Mouse (Mus musculus): ENCODE results near the gene Clybl. TPM values are rescaled to one million over a fixed set of nuclear protein-coding genes. Genes with fewer than 3 reads are reported as not detected.

Clybl gene
- polyA plus RNA-seq, 3 experiments from 2014 or later, result 8.4 to 10.6 (median 10.4) TPM

DNA sequence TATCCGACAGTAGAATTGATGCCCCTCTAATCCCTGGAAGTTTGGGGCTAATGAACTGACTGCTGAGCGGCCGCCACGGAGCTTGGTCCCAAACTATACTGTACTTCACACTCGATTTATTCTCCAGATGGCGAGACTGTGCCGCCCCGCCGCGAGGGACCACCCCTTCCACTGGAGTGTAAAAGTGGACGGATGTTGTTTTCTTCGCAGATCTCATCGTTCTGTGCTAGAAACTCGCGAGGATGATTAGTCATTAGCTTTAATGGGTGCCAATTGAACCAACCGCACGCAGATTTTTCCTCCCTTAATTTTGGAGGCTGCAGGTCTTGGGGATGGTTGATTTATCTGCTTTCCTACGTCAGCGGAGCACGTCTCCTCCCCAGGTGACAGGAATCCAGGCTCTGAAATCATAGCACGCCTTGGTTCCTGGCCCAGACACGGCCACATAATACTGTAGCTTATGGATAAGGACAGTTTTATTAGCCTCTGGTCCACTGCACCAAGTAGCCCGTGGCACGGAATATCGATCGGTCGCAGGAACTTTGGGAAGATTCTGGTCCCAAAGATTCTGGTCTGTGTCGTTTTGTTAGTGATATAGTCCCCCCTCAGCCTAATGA, 185.9 kb downstream of the Clybl start:
- ATAC-seq, result no peak

DNA sequence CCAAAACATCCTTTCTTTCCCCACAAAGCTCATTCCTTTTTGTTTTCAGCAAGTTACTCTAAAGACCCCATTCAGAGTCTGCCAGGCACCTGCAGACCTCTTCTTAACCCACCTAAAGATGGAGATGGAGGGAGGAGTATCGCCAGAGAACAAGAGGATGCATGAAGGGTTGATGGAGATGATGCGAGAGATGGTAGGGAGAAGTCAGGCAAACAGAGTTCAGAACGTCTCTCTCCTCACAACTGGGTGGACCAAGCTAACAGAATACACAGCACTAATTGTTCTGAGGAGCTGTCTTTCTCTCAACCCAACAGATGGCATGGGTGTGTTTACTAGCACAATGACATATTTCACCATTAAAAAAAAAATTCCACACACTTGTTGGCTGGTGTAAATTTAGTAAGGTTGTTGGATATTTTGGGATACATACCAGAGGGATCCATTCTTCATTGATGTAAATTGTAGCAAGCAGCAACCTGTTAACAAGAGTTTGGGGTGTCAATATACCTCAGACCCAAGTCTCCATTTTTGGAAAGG, 186.4 kb downstream of the Clybl start:
- ATAC-seq, result no peak

DNA sequence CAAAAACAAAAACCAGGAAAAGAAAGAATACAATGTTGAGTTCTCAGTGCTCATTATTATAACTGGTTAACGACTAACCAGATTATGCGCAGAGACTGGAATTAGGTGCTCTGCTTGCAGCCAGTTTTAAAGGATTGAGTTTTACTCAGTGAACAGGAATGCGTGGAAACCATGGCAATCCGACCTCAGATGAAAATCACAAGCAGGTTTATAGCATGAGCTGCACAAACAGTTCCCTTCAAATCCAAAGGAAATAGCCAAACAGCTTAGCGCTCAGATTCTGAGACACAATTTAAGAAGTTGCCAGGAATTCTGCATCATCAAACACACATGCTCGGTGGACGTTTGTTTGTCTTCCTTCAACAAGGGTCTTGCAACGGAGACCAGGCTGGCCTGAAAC, 187.0 kb downstream of the Clybl start:
- no peak for ATAC-seq

DNA sequence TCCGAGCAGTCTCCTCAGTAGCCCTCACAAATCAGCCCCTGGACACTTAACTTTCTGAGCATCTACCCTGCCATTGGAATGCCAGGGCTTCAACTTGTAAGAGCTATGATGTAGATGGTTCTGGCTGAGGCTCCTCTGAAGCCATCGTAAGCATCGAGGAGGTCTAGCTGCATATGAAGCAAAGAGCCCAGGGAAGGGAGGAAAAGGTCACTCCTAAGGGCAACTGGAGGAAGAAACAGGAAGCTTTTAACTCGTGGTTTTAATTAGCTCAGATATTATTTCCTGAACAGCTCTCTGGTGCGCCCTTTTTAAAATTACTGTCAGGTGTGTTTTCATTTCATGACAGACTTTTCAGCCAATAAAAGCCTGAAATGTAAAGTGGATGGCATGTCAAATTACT, 190.5 kb downstream of the Clybl start:
- ATAC-seq, result no peak

DNA sequence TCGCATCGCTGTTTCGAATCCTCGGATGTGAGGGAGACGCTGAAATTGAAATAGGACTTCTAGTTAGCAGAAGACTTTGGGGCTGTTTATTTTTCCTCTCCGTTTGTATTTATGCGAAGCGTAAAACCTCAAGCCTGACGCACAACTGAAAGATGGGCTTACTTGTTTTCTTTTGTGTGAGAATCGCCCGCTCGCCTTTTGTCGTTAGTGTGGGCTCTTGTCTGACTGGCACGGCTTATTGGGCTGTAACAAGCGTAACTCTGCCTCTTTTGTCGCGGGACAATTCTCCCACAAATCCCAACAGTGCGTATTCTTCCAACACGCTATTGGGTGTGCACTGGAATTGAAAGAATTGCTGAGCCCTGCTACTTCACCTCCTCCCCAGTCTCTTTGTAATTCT, 192.0 kb downstream of the Clybl start:
- ATAC-seq, result no peak

DNA sequence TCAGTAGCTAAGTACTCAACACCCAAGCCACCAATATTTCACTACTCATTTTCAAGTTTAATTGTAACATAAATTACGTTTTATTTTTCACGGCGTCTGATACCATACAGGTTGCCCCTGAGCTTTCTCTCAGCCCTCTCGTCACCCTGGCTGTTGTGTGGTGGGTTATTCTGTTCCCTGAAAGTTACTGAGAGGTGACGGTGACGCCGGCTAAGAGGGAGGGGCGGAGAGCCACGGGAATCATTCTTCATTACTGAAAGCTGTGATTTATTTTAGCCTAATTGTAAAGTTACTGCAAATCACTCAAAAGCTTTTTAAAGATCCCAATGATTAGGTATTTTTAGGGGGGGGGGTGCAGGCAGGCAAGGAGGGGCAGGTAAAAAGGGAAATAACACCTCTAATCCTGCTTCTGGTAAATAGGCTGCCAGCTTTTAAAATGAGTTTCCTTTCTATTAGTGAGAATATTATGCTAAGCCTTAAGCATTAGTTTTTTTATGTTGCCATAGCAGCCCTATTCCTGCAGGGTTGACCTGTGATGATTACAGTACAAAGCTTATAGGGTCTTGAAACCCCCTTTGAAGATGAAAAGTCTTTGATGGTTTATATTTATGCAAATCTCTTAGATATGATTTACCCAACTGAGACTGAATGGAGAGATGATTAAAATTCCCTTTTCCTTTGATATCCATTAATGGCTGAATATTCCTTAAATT, 192.9 kb downstream of the Clybl start:
- ATAC-seq, result no peak

DNA sequence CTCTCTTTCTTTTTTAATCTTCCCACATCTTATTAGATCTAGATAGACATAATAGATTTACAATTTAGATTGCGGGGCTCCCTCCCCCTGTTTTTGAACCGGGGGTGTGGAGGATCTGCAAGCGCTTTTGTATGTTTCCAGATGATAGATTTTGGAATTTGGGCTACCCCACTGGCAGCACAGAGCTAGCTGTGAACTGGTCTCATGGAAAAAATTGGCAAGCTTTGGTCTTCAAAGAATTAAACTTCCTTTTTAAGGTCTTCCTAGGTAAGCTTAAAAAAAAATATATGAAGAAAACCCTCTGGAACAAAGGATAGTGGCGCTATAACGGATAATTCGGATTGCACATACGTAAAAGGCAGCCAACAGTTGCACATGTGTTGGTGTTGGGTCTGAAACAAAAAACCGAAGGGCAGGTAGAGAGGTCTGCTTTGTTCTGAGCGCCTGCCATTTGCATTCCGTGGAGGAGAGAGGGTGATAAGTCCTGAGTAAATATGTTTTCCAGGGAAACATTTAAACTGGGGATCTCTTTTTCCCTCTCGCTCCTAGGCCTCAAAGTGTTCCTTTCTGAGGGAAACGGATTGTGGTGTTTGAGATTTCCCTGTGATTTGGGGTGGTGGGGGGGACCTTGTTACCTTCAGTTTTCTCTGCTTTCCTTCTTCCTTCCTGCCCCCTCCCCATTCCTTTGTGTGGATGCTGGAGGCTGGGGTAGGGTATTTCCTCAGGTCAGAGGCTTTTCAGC, 193.7 kb downstream of the Clybl start:
- ATAC-seq, result no peak

DNA sequence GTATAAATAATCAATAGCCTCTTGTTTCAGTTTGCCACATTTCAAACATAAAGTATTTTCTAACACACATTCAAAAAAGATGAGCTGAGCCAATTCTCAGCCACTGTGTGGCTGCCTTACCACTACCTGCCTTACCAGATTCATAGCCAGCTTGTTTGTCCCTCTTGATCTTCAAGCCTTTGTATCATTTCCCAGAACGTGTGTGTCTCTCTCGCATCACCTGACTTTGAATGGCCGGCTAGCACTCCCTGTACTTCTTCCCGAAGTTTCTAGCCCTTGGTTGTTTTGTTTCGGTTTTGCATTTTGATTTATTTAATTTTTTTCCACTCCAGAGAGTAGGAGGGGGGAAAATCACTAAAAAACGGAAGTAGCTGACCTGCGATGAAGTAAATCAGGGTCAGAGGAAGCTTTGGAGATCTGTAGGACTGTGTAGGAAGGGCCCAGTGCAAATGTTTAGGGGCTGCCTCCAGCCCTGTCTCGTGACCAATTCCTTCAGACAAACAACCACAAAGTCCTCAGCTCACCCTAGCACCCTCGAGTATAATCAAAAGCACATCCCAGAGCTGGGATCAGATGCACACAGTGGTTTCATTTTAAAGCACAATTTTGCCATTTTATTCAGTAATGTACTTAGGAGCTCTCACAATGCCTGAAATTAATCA, 195.1 kb downstream of the Clybl start:
- ATAC-seq, result no peak

DNA sequence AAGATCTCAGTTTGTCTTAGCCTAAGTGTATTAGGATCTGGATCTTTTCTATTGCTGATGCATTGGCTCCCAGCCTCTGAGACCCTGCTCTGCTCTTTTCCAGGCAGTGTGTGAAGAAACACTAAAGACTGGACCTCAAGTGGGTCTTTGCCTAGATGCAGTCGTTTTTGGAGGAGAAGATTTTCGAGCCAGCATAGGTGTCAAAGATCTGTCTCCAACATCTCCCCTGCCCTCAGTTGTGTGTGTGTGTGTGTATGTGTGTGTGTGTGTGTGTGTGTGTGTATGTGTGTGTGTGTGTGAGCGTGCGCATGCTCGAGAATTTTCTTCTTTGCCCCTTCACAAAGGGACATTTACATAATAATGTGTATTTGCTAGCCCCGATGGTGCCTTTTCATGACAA, 196.2 kb downstream of the Clybl start:
- no peak for ATAC-seq

DNA sequence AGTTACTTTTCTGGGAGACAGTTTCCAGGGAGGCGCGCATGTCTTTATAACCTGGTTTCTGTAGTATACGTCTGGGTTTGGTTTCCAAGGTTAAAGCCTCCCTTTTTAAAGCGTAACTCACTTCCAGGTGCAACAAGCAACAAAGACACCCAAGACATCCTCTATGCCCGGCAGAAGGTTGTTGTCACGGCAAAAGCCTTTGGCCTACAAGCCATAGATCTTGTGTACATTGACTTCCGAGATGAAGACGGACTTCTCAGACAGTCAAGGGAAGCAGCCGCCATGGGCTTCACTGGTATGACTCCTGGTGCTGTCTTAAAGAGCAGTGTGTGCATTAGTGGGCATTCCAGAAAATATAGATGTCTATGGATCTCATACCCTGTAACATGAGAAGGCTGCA, 197.6 kb downstream of the Clybl start:
- ATAC-seq, result no peak

DNA sequence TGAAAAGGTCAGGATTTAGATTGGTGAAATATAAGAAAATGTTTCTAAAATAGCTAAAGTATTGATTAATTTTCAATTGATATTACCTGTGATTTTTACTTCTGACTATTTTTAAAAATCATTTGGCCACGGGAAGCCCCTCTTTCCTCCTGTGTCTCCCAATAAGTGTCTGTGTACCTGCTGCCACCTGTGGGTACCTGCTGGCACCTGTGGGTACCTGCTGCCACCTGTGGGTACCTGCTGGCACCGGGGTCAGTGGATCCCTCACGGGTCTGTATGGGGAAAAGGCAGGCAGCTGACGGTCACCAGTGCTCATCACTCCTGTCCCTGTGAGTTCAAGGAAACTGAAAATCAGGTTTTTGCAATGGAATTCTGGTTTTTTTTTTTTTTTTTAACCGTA, 198.5 kb downstream of the Clybl start:
- ATAC-seq, result no peak

DNA sequence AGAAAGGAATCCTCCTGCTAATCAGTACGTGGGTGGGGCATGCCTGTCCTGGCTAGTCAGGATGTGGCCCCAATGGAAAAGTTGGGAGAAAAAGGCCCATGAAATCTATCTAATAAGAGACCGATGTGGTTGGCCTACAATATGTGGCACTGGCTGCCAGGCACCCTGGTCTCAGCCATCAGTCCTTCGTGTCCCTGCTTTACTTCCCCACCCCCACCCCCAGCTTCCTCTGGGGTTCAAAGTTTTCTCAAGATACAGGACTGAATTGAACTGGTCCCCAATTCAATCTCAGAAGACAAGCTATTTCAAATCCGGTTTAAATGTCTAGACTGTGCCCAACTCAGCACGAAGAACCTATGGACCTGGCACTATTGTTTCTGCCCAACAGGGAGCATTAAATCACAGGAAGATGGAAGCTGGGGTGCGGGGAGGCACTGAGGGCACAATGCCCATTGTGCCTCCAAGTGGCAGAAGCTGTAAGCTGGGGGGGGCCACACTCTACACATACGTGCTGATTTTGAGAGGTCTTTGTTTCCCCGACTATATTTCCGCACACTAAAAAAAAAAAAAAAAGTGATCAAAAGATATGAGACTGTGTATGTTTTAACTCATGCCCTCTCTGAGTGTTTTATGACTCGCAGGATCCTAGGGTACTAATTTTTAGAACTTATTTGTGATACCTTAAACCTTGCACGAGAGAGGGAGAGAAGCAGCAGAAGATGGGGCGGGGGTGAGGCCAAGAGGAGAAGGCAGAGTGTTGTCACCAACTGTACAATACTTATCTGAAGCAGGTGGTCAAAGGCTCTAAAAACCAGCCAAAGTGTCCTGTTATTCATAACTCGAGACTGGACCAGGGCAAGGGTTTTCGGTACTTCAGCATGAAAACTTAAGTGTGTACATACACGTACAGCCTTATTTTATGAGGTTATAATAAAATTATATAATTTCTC, 199.7 kb downstream of the Clybl start:
- no peak for ATAC-seq

DNA sequence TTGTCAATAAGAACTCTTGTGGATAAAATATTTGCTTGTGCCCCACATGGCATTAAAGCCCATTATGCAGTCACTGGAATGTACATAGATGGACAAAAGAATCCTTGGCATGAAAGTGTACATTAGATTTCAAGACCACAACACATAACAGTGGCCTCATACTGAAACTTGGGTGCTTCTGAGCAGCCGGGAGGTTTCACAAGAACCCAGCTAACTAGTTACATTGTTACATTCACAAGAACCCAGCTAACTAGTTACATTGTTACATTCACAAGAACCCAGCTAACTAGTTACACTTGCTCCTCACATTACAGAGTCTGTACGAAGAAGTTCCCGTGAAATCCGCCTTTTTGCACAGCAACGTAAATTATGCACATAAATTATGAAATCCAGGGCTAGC, 200.8 kb downstream of the Clybl start:
- ATAC-seq, result no peak

DNA sequence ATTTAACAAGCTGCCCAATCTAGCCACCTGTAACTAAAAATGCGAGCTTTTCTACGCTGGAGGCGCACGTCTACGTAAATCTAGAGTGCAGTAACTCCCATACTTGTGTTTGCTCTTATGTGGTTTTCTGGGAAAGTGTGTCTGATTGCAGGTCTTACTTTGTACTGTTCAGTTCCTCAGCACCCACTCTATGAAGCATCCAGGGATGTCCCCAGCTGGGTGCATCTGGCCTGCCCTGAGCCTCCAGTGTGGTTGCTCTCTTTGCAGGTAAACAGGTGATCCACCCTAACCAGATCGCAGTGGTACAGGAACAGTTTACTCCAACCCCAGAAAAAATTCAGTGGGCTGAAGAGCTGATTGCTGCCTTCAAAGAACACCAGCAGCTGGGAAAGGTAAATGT, 202.4 kb downstream of the Clybl start:
- ATAC-seq, result no peak

DNA sequence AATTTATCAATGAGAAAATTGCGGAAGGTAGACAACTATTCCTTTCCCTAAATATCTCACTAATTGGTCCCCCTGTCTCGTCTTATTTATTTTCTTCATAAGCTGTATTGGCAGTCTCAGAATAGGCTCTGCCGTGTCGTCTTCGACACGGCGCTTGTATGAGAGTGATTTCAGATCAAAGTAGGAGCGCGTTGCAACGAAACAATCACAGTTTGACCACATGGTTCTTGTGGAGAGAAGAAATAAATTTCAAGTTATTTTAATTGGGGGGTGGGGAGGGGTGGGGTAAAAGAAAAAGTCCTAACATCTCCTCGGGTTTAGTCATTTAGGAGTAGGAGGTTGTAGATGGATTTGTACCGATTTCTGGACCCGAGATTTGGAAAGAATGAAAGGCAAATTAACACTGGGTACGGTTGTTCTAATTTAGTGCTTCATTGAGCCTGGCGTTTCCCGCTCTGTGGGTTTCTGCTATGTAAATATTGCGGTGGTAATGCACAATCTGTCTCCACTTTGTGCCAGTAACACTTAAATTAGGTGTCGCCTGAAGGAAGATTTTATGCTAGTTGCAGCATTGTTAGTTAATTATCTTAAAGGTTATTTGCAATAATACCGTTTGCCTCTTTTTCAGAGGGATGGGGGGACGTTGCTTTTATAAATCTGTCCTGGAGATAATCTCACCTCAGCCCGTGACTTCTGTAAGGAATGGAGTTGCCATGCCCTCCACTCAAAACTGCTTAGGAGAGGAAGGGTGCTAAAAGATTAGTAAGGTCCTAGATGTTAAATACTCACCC, 203.1 kb downstream of the Clybl start:
- ATAC-seq, result no peak

DNA sequence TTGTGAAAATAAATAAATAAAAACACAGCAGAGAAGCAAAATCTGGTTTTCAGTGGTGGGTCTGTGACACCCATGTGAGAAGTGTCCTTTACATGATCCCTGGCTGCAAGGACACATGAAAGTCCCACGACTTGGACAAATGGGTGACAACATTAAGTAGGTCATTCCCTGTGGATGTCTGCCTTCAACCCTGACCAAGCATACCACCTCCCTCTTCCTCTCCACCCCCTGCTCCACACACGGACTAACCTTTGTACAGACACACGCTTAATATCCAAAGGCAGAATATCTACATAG, 203.7 kb downstream of the Clybl start:
- ATAC-seq, result no peak

DNA sequence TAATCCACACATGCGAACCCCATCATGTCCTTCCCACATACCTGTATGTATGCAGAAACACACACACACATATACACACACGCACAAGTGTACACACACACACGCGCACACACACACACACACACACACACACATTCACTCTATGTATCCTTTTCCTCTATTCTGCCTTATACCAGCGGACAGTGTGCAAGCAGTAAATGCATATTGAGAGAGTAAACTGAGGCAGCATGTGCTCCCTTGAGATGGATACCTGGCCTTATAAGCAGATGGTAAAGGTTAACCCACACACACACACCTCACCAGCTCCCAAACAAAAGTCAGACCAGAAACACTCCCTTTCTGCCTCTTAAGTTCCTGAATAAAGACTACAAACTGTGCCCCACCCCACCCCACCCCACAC, 204.3 kb downstream of the Clybl start:
- no peak for ATAC-seq

DNA sequence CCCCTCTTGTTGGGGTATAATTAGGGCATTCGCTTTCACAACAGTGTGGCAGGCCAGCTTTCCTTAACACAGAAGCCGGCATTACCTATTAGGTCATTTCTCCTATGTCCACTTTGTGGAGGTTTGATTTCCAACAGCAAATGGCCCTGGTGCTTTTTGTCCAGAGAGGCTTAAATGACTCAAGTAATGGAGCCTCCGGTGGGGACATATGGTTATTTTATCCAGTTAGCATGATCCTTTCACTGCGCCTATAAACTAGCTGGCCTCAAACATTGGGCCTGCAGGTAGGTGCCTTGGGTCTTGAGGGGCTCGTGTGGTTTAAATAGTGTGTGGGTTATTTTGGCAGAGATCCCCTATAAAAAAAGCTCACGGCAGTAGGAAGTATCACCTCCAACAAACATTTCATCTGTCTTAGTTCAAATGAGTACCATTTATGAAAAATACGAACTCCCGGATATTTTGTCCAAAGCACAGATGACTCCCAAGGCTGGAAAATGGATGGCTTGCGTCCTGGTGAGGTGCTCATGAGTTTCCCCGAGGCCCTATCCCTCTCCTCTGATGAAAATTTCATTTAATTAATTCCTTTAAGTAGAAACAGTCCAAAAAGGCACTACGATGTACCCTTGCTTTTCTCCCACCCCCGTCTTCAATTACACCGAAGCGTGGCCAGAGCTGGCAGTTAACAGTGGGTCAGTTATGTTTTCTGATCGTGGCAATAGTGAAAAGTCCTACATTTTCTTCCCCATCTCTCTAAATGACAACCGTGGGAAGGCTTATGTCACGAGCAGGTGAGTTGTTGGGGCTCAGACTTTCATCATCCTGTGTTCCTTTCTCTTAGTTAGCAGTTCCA, 205.0 kb downstream of the Clybl start:
- ATAC-seq, result no peak

DNA sequence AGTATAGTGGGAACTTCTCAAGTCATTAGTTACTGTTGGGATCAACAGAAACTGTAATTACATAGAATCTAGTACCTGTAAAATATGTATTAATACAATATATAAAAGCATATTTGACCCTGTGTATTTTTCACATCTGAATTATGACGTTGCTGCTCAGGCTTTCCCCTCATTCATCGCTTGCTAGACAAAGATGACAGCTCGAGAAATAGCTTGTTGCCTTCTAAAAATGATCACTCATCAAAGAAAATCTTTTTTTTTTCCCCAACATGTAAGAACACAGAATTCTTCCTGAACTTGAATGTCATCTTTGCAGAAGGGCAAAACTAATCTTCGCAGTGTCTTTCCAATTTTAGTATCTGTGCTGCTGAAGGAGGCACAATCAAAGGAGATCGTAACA, 206.3 kb downstream of the Clybl start:
- no peak for ATAC-seq

DNA sequence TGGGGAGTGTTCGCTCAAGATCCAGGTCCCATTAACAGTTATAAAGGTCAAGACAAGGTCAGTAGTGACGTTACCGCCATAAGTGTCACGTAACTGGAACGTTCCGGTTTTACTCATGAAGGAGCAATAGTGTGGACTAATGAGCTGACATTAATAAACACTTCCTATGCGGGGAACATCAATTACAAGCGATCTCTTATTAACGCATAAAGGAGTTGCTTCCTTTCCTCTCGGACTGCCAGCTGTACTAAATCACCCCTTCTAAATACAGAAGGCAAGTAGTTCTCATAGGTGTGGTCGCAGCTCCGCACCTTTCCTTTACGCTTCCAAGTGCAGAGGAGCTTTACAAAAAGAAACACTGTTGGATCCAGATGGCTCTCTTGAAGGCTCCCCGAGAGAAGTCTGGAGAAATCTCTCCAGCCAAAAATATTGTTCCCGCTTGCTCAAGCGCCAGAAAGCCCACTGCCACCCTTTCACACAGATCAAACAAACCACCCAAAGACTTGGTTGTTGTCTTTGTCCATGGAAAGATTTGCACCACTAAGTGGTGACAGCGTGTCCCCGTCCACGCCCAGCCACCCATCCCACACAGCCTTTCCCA, 207.0 kb downstream of the Clybl start:
- ATAC-seq, result no peak
